17 mouse cellular contexts compared by ENCODE assay signal in the genomic region with DNA sequence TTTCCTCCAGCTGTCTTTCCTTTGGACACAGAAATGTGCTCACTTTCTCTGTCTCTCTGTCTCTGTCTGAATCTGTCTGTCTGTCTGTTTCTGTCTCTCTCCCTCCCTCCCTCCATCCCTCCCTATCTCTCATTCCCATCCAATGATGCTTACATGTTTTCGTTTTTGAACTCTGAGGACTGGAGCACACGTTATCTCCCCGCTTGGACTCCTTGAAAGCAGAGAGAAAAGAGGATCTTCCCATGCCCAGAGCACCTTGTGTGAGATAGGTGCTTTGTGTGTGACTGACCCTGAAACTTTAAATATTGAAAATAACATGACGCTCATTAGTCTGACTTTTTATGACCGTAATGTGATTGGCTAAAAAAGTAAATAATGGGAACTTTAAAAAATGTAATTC.
"Had no signal": no experiment of that assay in that cellular context is flagged by ENCODE, and none has a peak within 500 bp of the region (broad histone marks: within the 10 kb centered on the region; RNA-seq: fewer than 3 reads in every experiment).

No protein-coding gene starts in this region.

- H3K36me3 ChIP-seq: liver, embryonic 13.5 days; midbrain, embryonic 12.5 days; midbrain, embryonic 15.5 days; neural tube, embryonic 12.5 days; neural tube, embryonic 15.5 days had no signal

- H3K9me3 ChIP-seq: liver, embryonic 13.5 days; midbrain, embryonic 12.5 days; midbrain, embryonic 15.5 days; neural tube, embryonic 12.5 days; neural tube, embryonic 15.5 days had no signal

- H3K27me3 ChIP-seq: liver, embryonic 13.5 days; midbrain, embryonic 12.5 days; midbrain, embryonic 15.5 days; neural tube, embryonic 12.5 days; neural tube, embryonic 15.5 days had no signal

- ATAC-seq: midbrain, embryonic 15.5 days had no signal

- H3K9ac ChIP-seq: liver, embryonic 13.5 days; midbrain, embryonic 12.5 days; midbrain, embryonic 15.5 days; neural tube, embryonic 12.5 days; neural tube, embryonic 15.5 days had no signal

- H3K27ac ChIP-seq: left cerebral cortex, adult 2 months; liver, embryonic 13.5 days; midbrain, embryonic 12.5 days; midbrain, embryonic 15.5 days; neural tube, embryonic 12.5 days; neural tube, embryonic 15.5 days; stomach, postnatal 0 days had no signal

- H3K4me2 ChIP-seq: liver, embryonic 13.5 days; midbrain, embryonic 12.5 days; midbrain, embryonic 15.5 days; neural tube, embryonic 12.5 days; neural tube, embryonic 15.5 days had no signal

- DNase-seq: kidney, postnatal 10 days; kidney, postnatal 36 days; layer of hippocampus, postnatal 36 days; lung, adult 2 months; lung, postnatal 14 days; lung, postnatal 4 days; retina, postnatal 1 day; thymus, adult 2 months; thymus, postnatal 14 days; thymus, postnatal 4 days had no signal

- H3K4me3 ChIP-seq: left cerebral cortex, adult 2 months; liver, embryonic 13.5 days; midbrain, embryonic 12.5 days; midbrain, embryonic 15.5 days; neural tube, embryonic 12.5 days; neural tube, embryonic 15.5 days had no signal
